Mouse (Mus musculus) liver, adult 2 months (tissue): ENCODE measurements around the gene Gm5678. TPM values are rescaled to one million over a fixed set of nuclear protein-coding genes. Genes with fewer than 3 reads are reported as not detected.
"Not testable (repeated sequence)": the region's sequence is repeated elsewhere in the genome, so short reads cannot be mapped to it uniquely, and the experiment has no call there.

Experiments
- DNase-seq: peaks from one replicate; pipeline ENCODE4 v3.0.0-alpha.2; 2011; ENCODE audit warnings: low read depth, low spot score; ENCODE audit errors: extremely low read depth
- H3K27ac ChIP-seq: fragments of 200-500 bp; replicated peaks from 2 replicates; pipeline ENCODE4 v1.5.1; 2012; ENCODE audit warnings: low read depth, mild to moderate bottlenecking, control low read depth, inconsistent platforms, low read length; ENCODE audit not compliant: insufficient read depth
- H3K27me3 ChIP-seq: fragments of 200-500 bp; 2 replicates; pipeline ENCODE4 v1.6.1; 2012; ENCODE audit warnings: mild to moderate bottlenecking, moderate library complexity, low read length, inconsistent platforms; ENCODE audit not compliant: control insufficient read depth, insufficient read depth
- H3K36me3 ChIP-seq: fragments of 200-500 bp; 2 replicates; pipeline ENCODE4 v1.6.1; 2012; ENCODE audit warnings: low read length, inconsistent platforms; ENCODE audit not compliant: control insufficient read depth, insufficient read depth
- H3K4me1 ChIP-seq: fragments of 200-500 bp; 2 replicates; pipeline ENCODE4 v1.6.1; 2011; ENCODE audit warnings: low read length; ENCODE audit not compliant: control insufficient read depth, insufficient read depth
- H3K4me3 ChIP-seq: fragments of 200-500 bp; 2 replicates; pipeline ENCODE4 v1.5.1; 2011; ENCODE audit warnings: low read depth, mild to moderate bottlenecking, control low read depth, low read length, moderate library complexity; ENCODE audit not compliant: insufficient read depth
- H3K79me2 ChIP-seq: fragments of 200-500 bp; 2 replicates; pipeline ENCODE4 v1.6.1; 2012; ENCODE audit warnings: inconsistent platforms, mild to moderate bottlenecking, low read length, moderate library complexity; ENCODE audit not compliant: control insufficient read depth, insufficient read depth
- H3K9ac ChIP-seq: fragments of 200-500 bp; 2 replicates; pipeline ENCODE4 v1.6.1; 2012; ENCODE audit warnings: low read depth, mild to moderate bottlenecking, control low read depth, inconsistent platforms, low read length
- CTCF ChIP-seq: fragments of 200-500 bp; IDR thresholded peaks from 2 replicates; pipeline ENCODE4 v1.5.1; 2011; ENCODE audit warnings: low read depth, low read length, control low read depth
- POLR2A ChIP-seq: fragments of 200-500 bp; IDR thresholded peaks from 2 replicates; pipeline ENCODE4 v1.6.1; 2011; ENCODE audit warnings: low read length, control low read depth; ENCODE audit not compliant: insufficient read depth; ENCODE audit errors: extremely low read depth
- WGBS: fragments of 180-500 bp; shearing (Covaris S2); methylation state at CpG from one replicate; pipeline ENCODE4 v1.1.7; 2018; 5-methylcytosine and 5-hydroxymethylcytosine counted together
- polyA plus RNA-seq: library from polyadenylated mRNA; depleted of rRNA; stranded (reverse); fragments of >200 nt; gene quantifications from 2 replicates; pipeline ENCODE4 v1.2.3, GENCODE M21; 2012
- total RNA-seq: library from RNA; depleted of rRNA; stranded (reverse); fragments of >200 nt; gene quantifications from 2 replicates; pipeline ENCODE4 v1.2.3, GENCODE M21; 2014

Gm5678 gene
- total and polyA plus RNA-seq, 2 experiments: not detected

DNA sequence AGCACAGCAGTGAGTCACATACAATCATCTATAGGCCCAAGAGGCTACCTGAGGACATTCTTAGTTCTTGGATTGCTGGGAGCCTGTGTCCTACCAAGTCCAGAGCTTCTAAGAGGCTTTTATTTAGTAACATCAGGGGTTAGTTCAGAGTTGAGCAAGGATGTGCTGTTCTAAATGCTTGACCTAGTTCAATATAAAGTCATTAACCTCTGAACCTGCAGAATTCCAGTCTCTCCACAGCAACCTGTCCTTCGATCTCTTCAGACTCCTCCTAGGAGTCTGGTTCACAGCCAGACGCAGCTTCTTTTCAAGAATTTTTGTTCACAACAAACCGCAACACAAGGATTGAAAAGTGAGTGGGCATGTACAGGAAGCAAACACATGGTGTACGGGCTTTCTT is 16.9 kb upstream of the Gm5678 start:
- Histone ChIP-seq H3K4me3 (no peak overlapping the region), H3K79me2 (no peaks in the 10 kb centered on the region), H3K4me1 (peaks cover 15% of the 10 kb centered on the region), H3K27ac (no peak overlapping the region), H3K9ac (no peak overlapping the region), H3K27me3 (no peaks in the 10 kb centered on the region), H3K36me3 (peaks cover 13% of the 10 kb centered on the region)
- TF ChIP-seq CTCF (no peak), POLR2A (no peak)
- WGBS: 46% methylated on average over 4 of the region's 4 CpGs
- DNase-seq: peak; percentile 80

DNA sequence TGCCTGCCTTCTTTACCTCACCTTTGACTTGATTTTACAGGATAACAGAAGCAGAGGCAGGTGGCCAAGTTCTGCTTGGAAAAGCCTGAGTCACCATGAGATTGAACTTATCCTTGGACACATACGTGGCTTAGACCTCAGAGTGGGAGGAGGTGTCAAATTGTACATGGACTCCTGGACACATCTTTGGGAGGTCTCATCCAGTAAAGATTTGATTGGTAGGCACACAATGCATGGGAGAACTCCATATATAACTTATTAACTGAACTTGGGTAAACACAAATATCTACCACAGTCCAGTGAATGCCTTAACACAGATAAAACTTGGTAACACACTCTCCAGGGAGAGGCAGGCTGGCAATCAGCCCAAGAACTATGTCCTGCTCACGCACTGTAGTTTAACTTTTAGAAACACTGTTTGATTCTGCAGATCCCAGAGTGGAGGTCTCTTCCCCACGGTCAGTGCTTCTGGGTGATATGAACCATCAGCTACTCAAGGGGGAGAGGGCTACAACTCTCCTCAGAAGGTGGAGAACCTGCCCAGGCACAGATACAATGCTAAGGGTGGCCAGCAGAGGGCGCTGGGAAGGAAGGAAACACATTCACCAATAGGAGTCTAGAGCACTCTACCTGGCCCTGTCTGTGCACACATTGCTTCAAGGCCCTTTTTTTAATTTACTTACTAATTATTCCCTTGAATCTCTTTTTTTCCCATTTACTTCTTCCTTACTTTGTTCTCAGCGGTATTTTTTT is 12.6 kb upstream of the Gm5678 start:
- Histone ChIP-seq H3K79me2 (no peaks in the 10 kb centered on the region), H3K4me1 (peaks cover 4% of the 10 kb centered on the region), H3K4me3 (no peak overlapping the region), H3K9ac (no peak overlapping the region), H3K27ac (no peak overlapping the region), H3K27me3 (no peaks in the 10 kb centered on the region), H3K36me3 (peaks cover 4% of the 10 kb centered on the region)
- TF ChIP-seq CTCF (peak; percentile 83), POLR2A (no peak)
- WGBS: 15% methylated on average over 5 of the region's 5 CpGs
- peak; percentile 53 for DNase-seq

GRCm38 (mm10) chr16:93623759-93624158 is 4.1 kb upstream of the Gm5678 start:
- WGBS: 89% methylated on average over 4 of the region's 4 CpGs
- not testable (repeated sequence) for H3K4me1 ChIP-seq, DNase-seq, H3K4me3 ChIP-seq, H3K27ac ChIP-seq, H3K9ac ChIP-seq, H3K79me2 ChIP-seq, H3K36me3 ChIP-seq, H3K27me3 ChIP-seq

DNA sequence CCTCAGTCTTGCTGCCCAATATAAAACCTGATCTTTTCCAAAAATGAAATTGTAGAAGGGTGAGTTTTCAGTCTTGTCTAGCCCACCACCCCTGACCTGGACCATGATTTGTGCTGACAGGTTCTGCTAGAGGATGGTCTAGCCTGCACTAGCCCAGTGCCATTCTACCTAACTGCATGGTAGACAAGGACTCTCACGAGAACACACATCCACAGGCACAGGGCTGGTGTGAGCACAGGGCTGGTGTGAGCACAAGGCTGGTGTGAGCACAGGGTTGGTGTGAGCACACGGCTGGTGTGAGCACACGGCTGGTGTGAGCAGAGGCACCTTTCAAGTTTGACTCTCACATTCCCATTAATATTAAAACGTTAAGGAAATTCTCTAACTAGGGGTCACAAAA is 3.2 kb upstream of the Gm5678 start:
- Histone ChIP-seq H3K79me2 (no peaks in the 10 kb centered on the region), H3K36me3 (no peaks in the 10 kb centered on the region), H3K27ac (no peak overlapping the region), H3K4me1 (no peaks in the 10 kb centered on the region), H3K4me3 (no peak overlapping the region), H3K9ac (no peak overlapping the region), H3K27me3 (no peaks in the 10 kb centered on the region)
- no peak for DNase-seq
- 87% methylated on average over 4 of the region's 4 CpGs for WGBS
- no peak for TF ChIP-seq POLR2A
- no peak for TF ChIP-seq CTCF

DNA sequence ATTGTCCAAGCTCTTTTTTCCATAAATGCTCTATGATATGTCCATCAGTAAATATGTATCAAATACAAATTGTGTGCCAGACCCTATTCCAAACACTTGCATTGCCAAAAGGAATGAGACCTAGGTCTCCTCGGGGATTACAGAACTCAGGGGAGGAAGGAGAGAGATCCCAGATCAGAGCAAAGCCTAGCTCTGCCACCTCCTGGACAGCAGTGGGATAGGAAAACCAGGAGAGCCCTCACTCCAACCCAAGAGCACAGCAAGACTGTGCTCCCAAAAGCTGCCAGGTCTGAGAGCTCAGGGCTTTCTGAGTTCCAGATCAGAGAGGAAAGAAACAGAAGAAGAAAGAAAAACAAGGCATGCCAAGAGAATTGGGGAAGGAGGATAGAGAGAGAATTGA is 1.2 kb upstream of the Gm5678 start:
- no peaks in the 10 kb centered on the region for H3K27me3 ChIP-seq
- 0% methylated on average over 1 of the region's 1 CpGs for WGBS

DNA sequence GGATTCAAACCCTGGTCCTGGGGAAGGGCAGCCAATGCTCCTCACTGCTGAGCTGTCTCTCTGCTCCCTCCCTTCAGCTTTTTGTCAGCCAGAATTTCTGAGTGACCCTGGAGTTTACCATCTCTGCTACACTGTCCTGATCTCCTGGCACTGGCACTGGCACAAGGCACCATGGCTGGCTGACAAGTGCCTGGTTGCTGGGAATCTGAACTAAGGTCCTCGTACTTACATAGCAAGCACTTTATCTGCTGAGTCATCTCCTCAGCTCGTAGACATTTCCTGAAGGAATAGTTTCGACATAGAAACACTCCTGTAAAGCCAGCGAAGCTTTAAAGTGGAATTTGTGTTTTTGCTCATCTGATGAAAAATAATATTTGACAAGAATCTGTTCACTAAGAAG is 16.1 kb downstream of the Gm5678 start:
- H3K27me3 ChIP-seq: no peaks in the 10 kb centered on the region
- H3K36me3 ChIP-seq: no peaks in the 10 kb centered on the region
- no peak overlapping the region for H3K9ac ChIP-seq
- no peak overlapping the region for H3K4me3 ChIP-seq
- TF ChIP-seq POLR2A (no peak), CTCF (no peak)
- DNase-seq: peak; percentile 8
- no peak overlapping the region for H3K27ac ChIP-seq
- 38% methylated on average over 4 of the region's 4 CpGs for WGBS
- no peaks in the 10 kb centered on the region for H3K4me1 ChIP-seq
- no peaks in the 10 kb centered on the region for H3K79me2 ChIP-seq

More for the DNA sequence above, 1.2 kb upstream of the Gm5678 start:
- Histone ChIP-seq H3K4me3 (no peak overlapping the region), H3K27ac (no peak overlapping the region), H3K4me1 (no peaks in the 10 kb centered on the region), H3K36me3 (no peaks in the 10 kb centered on the region), H3K9ac (no peak overlapping the region), H3K79me2 (no peaks in the 10 kb centered on the region)
- peak; percentile 70 for TF ChIP-seq CTCF
- TF ChIP-seq POLR2A: no peak
- DNase-seq: peak; percentile 28
